Mouse (Mus musculus) gastrocnemius, postnatal 25 days (tissue): Measurements from ENCODE around the gene Slc16a7. TPM values are rescaled to one million over a fixed set of nuclear protein-coding genes. Genes with fewer than 3 reads are reported as not detected.

Experiments
- DNase-seq: peaks from one replicate; pipeline ENCODE4 v3.0.0; 2022
- total RNA-seq, 2 experiments: library from RNA; stranded (reverse); gene quantifications; 1 replicate in 1 of 2; 2 replicates in 1 of 2; pipeline ENCODE4 v1.2.3; 2021

The Slc16a7 gene
- total RNA-seq, 2 experiments from 2014 or later: 2.5 TPM

- no peak for DNase-seq
These were observed 65.0 kb downstream of the Slc16a7 start for GRCm38 (mm10) chr10:125324149-125324834.

- no peak for DNase-seq
These were observed 67.5 kb downstream of the Slc16a7 start for GRCm38 (mm10) chr10:125321446-125322428.

- peak; percentile 14 for DNase-seq
These were observed 71.9 kb downstream of the Slc16a7 start for GRCm38 (mm10) chr10:125317317-125317716.

GRCm38 (mm10) chr10:125310855-125311254, 78.4 kb downstream of the Slc16a7 start:
- no peak for DNase-seq

GRCm38 (mm10) chr10:125298036-125298435, 91.2 kb downstream of the Slc16a7 start:
- no peak for DNase-seq

- DNase-seq: no peak
These were observed 98.9 kb downstream of the Slc16a7 start for GRCm38 (mm10) chr10:125290320-125290719.

- DNase-seq: no peak
These were observed 100.7 kb downstream of the Slc16a7 start for GRCm38 (mm10) chr10:125288560-125288959.

- DNase-seq: no peak
These were observed 103.9 kb downstream of the Slc16a7 start for GRCm38 (mm10) chr10:125285386-125285785.

GRCm38 (mm10) chr10:125275149-125275848, 114.0 kb downstream of the Slc16a7 start:
- no peak for DNase-seq

- no peak for DNase-seq
These were observed 114.6 kb downstream of the Slc16a7 start for GRCm38 (mm10) chr10:125274519-125275148.

GRCm38 (mm10) chr10:125273759-125274158, 115.5 kb downstream of the Slc16a7 start:
- DNase-seq: no peak

GRCm38 (mm10) chr10:125271448-125271847, 117.8 kb downstream of the Slc16a7 start:
- no peak for DNase-seq

- DNase-seq: no peak
These were observed 119.0 kb downstream of the Slc16a7 start for GRCm38 (mm10) chr10:125270266-125270665.

GRCm38 (mm10) chr10:125266322-125266721, 122.9 kb downstream of the Slc16a7 start:
- DNase-seq: no peak

GRCm38 (mm10) chr10:125265901-125266300, 123.4 kb downstream of the Slc16a7 start:
- DNase-seq: no peak

GRCm38 (mm10) chr10:125265467-125265866, 123.8 kb downstream of the Slc16a7 start:
- no peak for DNase-seq

GRCm38 (mm10) chr10:125264938-125265337, 124.3 kb downstream of the Slc16a7 start:
- DNase-seq: no peak

GRCm38 (mm10) chr10:125255904-125256303, 133.4 kb downstream of the Slc16a7 start:
- DNase-seq: no peak

GRCm38 (mm10) chr10:125214536-125214935, 174.7 kb downstream of the Slc16a7 start:
- no peak for DNase-seq

- DNase-seq: no peak
These were observed 175.5 kb downstream of the Slc16a7 start for GRCm38 (mm10) chr10:125213805-125214204.

- no peak for DNase-seq
These were observed 201.7 kb downstream of the Slc16a7 start for GRCm38 (mm10) chr10:125187544-125187943.

GRCm38 (mm10) chr10:125185387-125185786, 203.9 kb downstream of the Slc16a7 start:
- DNase-seq: no peak
